Mouse (Mus musculus) thymus, adult 2 months (tissue): Measurements from ENCODE around the gene BC005561.

Source experiments
- CTCF ChIP-seq: fragments of 200-500 bp; IDR thresholded peaks from 2 replicates; pipeline ENCODE4 v1.5.1; 2012; ENCODE audit warnings: mild to moderate bottlenecking, control low read depth, low read length, moderate library complexity, borderline replicate concordance; ENCODE audit not compliant: control insufficient read depth, poor library complexity, insufficient read depth; ENCODE audit errors: extremely low read depth
- POLR2A ChIP-seq: fragments of 200-500 bp; IDR thresholded peaks from 2 replicates; pipeline ENCODE4 v1.6.1; 2012; ENCODE audit warnings: mild to moderate bottlenecking, low read length, control low read depth, moderate library complexity; ENCODE audit not compliant: control insufficient read depth, poor library complexity, insufficient read depth; ENCODE audit errors: extremely low read depth

DNA sequence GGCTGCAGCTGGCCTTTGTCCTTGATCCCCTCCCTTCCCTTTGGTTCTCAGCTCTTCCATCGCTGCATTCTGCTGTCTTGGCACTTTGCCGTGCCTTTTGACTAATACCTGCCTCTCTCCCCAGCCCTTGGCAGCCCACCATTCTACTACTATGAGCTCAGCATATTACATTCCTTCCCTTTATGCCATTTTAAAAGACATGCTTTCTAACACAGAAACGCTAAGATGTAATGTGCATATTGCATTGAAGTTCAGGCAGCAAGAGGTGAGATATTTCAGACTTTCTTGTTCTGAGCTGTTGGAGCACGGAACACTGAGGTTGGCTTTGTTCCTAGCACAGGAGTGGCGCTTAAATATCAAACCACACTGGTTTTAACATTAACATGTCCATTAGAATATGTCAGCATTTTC lies 37.2 kb upstream of the BC005561 start:
- TF ChIP-seq POLR2A (no peak), CTCF (no peak)
